Mouse (Mus musculus) thymus, adult 2 months (tissue): Measurements from ENCODE around the gene Pck1.

Experiments
- CTCF ChIP-seq: fragments of 200-500 bp; IDR thresholded peaks from 2 replicates; pipeline ENCODE4 v1.5.1; 2012; ENCODE audit warnings: mild to moderate bottlenecking, control low read depth, low read length, moderate library complexity, borderline replicate concordance; ENCODE audit not compliant: control insufficient read depth, poor library complexity, insufficient read depth; ENCODE audit errors: extremely low read depth
- POLR2A ChIP-seq: fragments of 200-500 bp; IDR thresholded peaks from 2 replicates; pipeline ENCODE4 v1.6.1; 2012; ENCODE audit warnings: mild to moderate bottlenecking, low read length, control low read depth, moderate library complexity; ENCODE audit not compliant: control insufficient read depth, poor library complexity, insufficient read depth; ENCODE audit errors: extremely low read depth

- TF ChIP-seq POLR2A (no peak), CTCF (no peak)
Measured at GRCm38 (mm10) chr2:173194796-173195195, 41.9 kb downstream of the Pck1 start.
